Mouse (Mus musculus) kidney, postnatal 36 days (tissue): Measurements from ENCODE around the gene Mllt6.
A peak's percentile ranks its signal among the peaks of the same experiment; 100 is the strongest.
"Not testable (repeated sequence)": the region's sequence is repeated elsewhere in the genome, so short reads cannot be mapped to it uniquely, and the experiment has no call there.

Experiments
- DNase-seq, 2 experiments: peaks; one replicate each; pipeline ENCODE4 v3.0.0; 2021 to 2022; ENCODE audit warnings: mixed read lengths in 2 of 2

Gene Mllt6

DNA sequence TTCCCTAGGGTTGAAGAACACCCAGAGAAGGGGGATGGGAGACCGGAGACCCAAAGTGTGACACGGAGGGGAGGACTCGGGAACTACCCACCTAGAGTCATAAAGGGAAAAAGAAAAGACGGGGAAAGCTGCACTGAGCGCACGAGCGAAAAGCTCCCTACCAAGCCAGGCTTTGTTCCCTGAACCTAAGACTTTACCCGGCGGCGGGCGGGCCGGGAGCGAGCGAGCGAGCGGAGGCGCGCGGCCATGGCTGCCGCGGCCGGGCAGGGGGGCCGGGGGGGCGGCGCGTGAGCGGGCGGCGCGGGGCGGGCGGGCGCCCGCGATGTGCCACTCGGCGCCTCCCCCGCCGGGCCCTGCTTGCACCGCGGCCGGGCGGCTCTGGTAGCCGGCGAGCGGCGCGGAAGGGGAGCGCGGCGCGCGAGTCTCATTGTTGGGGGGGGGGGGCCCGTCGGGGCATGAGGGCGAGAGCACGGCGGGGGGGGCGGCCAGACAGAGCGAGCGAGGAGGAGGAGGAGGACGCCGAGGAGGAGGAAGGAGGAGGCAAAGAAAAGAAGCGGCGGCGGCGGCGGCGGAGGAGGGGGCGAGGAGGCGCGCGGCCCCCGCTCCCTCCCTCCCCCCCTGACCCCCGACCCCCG lies at the start of gene Mllt6:
Mllt6 (plus strand) TSS at position 522 of the 635 bp plus-strand sequence.
- peak; percentile 85 to 91 for DNase-seq

DNA sequence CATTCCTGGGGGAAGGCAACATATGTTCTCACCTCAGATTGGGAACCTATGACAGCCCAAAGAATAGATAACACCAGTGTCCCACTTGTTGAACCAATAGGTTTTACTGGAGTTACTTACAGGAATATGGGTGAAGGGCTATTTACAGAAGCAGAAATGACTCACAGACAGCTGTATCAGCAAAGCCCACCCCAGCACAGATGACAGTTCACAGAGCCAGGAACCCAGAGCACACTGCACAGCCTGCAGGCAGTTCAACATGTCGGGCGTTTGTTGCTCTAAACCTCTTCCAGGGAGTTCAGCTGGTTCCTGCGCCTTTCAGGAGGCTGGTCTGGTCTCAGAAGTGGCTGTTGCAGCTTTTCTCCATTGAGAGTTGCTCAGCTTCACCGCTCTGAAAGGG lies 47.9 kb upstream of the Mllt6 start:
- no peak for DNase-seq

DNA sequence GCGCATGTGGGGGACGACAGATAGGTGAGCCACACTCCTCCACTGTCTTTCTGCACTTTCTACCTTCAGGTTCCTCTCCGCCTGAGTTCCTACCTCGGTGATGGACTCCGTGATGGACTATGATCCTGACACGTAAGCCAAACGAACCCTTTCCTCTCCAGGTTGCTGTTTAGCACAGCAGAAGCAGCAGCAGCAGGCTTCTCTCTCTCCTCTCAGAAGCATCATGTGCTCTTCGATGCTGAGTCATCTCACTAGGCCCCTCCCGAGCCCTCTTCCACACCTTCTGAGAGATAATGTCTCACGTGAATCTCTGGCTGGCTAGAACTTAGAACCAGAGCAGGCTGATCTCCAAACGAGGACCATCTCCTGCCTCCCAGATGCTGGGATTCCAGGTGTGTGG lies 44.8 kb upstream of the Mllt6 start:
- DNase-seq: peak; percentile 66 to 76

DNA sequence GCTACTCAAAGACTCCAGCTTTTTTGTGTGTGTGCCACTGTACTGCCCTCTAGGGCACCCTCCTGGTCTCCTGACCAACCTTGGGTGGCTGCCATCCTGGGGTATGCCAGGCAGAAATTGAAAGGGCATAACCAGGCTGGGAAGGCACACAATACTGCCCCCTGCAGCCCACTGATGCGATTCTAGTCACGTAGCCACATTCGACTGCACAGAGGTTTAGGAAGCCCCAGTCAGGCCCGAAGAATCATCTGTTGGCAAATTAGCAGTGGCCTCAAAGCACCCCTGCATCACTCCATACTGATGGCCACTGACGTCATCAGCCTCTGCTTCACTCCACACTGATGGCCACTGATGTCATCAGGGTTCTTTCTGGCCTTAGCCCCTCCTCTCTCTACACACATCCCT lies 43.8 kb upstream of the Mllt6 start:
- peak; percentile 93 to 97 for DNase-seq

DNA sequence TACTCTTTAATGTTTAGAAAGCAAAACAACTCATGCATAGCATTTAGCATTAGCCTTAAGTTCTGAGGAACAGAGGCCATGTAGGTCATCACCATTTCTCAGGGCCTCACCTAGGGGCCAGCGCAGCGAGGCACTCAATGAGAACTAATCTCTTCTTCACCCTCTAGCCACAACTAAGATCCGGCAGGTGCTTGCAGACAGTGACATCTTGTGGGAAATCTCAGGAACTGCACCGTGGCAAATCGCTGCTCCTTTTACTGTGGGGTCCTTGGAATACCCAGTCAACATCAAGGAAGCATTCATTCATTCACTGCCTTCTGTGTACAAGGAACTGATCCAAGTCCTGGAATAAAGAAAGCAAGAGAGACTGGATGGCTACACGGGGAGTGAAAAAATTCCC lies 40.8 kb upstream of the Mllt6 start:
- DNase-seq: peak; percentile 56 to 72

DNA sequence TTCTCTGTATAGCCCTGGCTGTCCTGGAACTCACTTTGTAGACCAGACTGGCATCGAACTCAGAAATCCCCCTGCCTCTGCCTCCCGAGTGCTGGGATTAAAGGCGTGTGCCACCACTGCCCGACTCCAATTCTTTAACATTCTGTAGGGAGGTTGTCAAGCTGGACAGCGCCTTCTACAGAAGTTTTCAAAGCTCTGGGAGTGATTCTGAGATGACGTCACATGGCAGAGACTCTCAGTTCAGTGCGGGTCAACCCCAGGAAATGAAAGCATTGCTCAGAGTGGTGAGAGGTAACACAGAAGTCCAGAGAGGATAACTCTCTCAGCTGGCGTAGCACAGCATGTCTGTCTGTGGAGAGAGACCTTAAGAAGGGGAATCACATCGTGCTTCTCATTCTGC lies 40.0 kb upstream of the Mllt6 start:
- no peak for DNase-seq

DNA sequence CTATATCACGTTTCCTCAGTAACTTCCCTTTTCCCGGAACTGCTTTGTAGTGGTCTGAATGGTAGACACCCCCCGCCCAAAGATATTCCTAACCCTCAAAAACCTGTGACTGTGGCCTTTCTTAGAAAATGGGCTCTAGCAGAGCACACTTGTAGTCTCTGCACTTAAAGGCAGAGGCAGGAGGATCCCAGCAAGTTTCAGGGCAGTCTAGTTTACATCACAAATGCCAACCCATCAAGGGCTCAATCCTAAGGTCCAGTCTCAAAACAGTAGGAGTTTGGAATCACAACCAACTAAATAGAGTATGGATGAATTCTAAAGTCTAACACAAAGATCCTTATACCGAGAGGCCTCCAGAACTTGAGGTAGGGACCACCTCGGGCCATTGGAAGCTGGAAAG lies 37.7 kb upstream of the Mllt6 start:
- DNase-seq: no peak

DNA sequence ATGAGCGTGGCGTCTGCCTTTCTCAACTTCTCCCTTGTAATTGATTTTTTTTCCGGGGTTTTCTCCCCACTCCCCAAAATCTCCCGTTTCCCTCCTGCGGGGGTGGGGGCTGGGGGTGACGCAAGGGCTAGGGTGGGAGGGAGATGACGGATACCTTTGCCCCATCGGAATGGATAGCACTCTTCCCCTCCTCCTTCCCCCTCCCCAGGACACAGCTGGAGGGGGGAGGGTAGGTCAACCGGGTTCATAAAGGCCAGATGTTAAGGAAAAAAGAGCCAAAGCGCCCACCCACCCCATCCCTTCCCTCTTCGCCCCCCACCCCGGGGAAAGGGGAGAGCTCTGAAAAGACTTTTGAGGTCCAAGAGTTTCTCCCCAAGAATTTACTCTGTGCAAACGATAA lies 36.8 kb upstream of the Mllt6 start:
- no peak for DNase-seq

DNA sequence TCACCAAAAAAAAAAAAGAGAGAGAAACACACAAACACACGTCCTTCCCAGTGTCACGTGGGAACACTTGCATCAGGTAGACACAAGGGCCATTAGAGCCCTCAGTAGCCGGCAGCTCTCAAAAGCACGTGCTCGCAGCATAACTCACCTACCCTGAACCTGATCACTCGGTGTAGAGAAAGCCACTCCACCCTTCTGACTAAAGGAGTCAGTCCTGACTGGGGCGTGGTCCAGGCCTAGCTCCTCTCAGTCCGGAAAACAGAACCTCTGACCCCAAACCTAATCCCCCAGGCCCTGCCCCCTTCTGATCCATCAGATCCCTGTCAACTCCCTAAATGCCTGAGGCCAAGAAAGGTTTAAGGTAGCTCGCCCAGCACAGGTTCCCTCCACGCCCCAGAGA lies 36.4 kb upstream of the Mllt6 start:
- DNase-seq: peak in 1 of 2 experiments; percentile 12

DNA sequence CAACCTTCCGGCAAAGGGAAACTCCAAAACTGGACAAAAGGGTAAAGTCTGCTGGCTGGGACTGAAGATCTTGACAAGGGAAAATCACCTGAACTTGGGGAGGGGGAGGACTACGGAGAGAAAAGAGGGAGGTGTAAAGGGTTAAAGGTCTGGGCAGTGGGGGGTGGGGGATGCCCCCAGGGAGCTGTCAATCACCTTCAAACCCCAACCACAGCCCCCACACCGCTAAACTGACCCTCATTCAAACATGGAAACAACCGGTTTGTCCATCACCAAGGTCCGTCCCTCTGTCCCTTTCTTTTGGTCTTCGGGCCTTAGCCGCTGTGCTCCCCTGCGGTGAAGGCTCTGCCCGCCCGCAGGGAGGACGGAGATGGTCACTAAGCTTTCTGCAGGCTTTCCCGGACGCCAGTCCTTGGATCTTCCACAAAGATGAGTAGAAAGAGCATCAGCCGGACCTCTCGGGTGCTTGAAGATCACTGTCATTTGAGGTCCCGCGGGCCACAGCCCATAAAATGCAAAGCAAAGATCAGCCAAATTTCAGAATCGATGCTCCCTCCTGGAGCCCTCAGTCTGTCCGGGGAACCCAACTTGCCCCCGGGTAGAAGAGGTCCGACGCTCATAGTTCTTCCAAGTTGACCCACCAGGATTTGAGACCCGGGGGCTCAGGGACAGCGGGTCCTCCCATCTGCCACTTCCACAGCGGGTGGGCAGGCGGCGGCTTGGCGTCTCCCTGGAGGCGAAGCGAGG lies 35.5 kb upstream of the Mllt6 start:
- no peak for DNase-seq

DNA sequence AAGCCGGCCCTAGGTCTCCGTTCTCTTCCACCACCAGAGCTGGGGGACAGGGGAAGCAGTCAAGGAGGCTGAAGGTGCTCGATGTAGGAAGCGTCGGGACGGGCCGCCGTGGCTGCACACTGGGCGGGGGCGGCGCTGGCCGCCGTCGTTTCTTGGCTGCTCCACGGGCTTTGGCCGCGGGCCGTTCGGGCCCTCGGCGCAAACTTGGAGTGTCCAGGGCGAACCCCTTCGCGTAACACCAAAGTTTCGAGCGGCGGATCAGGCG lies 35.0 kb upstream of the Mllt6 start:
- DNase-seq: no peak

DNA sequence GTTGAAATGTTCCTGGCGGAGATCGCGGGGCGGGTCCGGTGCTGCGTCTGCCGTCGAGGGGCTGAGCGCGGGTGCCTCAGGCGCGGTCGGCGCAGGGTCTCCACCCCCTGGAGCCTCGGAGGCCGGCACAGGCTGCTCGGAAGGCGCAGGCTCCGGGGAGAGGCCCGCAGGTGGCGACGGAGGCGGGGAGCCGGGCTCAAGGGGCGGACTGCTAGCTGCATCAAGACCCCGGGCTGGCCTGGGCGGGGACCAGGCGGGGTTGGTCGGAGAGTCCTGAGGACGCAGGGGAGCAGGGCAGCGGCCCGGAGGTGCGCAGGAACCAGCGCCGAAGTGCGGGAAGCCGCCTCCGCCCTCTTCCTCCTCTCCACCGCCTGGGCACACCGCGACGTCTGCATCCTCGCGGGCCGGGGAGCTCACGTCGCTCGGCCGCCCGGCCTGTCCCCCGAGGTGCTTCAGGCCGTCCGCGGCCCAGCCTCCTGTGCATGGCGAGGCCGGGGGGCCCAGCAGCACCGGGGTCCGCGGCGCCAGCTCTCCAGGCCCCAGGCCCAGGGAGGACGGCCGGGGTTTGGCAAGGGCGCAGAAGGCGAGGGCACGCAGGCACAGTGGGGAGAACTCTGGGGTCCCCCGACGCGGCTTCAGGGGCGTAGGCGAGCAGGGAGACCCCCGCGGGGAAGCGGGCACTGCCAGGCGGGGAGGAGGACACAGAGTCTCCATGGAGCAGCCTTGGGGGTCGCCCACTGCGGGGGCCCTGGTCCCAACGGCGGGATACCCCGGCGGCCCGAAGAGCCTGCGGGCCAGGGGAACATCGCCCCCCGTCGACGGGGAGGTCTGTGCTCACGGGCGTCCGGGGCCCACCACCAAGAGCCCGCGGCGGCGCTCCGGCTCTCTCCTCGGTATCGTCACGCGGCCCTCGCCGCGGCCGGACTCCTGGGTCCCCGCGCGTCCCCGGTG lies 34.4 kb upstream of the Mllt6 start:
- peak in 1 of 2 experiments; percentile 37 for DNase-seq

DNA sequence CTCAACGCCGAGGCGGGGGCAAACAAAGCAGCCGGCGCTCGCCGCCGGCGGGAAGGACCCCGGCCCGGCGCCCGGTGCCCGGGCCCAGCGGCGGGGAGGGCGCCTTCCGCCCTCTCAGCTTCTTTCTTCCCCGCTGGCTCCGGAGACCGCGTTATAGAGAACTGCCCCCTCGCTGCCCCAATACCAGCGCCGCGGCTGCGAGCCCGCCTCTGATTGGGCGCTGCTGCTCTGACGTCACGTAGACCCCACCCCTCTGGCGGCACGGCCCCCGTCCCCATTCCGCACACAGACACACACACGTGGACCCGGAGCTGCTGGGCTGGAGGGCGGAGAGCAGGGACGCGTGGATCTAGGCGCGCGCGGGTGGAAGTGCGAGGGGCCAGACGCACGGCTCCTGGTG lies 33.6 kb upstream of the Mllt6 start, which contains the start of gene Epop:
Epop (minus strand) TSS at position 127 of the 400 bp plus-strand sequence.
- DNase-seq: peak; percentile 87 to 91

DNA sequence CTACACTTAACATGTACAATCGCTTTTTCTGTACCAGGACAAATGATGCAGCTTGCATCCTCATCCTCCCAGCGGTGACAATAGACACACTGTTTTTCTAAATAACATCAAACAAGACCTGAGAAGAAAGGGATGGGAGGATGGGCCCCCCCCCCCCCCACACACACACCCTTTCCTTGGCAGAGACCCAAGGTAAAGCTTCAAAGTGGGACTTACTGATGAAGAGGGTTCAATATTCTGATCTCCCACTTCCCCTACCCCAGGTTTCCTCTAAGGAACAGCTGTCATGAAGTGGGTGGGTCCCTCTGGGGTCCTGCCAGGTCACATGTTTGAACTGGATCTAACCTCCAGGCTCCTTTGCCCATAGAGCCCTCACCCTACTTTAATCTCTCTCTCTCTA lies 32.2 kb upstream of the Mllt6 start:
- DNase-seq: no peak

DNA sequence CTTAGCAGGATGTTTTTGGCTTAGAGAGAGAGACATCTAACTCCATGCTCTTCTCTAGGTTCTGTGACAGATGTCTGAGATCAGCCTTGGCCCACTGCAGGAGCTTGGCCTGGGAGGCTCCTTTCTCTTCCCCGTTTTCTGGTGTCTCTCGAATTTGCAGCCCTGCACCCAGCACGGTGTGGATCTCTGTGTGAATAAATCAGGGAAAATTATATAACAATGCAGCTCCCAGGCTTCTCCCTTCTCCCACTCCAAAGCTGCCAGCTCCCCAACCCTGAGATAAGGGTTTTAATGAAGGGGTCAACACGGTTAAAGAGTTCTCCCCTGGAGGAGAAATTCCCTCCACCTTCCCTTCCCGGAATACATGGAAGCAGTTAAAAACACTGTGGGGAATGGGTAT lies 31.7 kb upstream of the Mllt6 start:
- no peak for DNase-seq

DNA sequence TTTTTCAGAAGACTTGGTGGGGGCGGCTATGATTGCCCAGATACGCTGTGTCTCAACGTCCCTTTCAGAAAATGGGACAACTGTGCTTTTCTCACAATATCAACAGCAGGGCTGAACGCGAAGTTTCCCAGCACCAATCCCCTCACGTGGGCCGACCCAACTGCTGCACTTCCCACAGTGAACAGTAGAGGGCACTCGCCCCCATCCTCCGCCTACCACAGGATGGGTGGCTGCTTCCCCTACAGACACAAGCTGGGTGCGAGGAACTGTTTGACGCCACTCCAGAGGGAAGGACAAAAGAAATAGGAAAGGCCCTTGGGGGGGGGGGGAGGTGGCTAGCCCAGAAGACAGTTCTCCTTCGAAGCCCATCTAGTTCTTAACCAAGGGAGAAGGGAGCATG lies 31.3 kb upstream of the Mllt6 start:
- peak; percentile 73 to 86 for DNase-seq

DNA sequence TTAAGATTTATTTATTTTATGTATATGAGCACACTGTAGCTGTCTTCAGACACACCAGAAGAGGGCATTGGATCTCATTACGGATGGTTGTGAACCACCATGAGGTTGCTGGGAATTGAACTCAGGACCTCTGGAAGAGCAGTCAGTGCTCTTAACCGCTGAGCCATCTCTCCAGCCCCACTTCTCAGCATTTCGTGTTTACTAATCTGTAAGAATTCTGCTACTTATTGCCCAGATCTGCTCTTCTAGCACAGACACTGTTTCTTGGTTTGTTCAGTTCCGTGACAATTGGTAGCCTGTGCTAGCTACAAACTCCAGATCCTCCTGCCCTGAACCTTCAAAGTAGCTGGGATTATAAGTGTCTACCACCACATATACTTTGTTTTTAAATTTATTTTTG lies 30.8 kb upstream of the Mllt6 start:
- not testable (repeated sequence) for DNase-seq

DNA sequence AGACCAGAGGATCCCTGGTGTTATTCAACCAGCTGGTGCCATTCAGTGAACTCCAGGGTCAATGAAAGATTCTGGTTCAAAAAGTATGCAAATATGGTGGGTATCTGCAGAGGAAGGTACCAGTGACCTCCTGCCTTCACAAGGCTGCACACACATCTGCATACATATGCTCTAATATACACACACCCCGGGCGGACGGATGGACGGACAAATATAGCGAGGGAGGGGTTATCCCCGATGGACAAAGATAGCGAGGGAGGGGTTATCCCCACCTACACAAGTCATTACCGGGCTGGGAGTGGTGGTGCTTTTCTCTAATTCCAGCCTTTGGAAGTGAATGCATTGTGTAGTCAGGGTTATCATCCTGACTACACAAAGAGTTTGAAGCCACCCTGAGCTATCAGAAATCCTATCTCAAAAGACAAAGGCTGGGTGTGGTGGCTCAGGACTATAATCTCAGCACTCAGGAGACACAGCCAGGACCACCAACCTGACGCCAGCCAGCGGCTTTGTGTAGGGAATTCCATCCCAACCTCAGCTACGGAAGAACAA lies 27.7 kb upstream of the Mllt6 start:
- DNase-seq: no peak

DNA sequence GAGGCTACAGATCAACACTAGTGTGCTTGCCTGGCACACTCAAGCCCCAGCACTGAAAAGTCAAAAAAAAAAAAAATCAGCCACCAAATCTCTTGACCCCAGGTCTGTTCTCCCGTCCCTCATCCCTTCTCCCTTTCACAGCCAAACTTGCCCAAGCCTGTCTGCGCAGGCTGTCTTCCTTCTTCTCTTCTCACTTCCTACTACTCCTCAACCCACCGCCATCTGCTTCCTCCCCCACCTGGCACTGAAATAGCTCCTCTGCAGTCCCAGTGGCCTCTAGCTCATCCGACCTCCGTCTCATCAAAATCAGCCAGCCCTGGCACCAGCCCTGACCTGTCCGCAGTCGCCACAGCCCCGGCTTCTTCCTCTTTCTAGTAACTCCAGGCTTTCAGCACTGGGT lies 21.5 kb upstream of the Mllt6 start:
- no peak for DNase-seq

DNA sequence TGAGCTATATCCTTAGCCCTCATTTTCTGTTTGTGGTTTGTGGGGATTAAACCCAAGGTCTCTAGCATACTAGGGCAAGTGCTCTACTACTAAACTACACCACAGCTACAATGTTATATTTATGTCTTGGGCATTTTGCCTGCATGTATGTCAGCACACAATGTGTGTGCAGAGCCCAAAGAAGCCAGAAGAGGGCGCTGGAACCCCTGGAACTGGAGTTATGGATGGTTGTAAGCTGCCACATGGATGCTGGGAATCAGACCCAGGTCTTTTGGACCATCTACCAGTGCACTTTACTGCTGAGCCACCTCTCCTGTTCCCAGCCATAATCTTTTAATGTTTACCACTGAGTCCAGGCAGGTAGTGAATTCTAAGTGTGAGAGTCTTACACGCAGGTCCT lies 20.5 kb upstream of the Mllt6 start:
- no peak for DNase-seq

DNA sequence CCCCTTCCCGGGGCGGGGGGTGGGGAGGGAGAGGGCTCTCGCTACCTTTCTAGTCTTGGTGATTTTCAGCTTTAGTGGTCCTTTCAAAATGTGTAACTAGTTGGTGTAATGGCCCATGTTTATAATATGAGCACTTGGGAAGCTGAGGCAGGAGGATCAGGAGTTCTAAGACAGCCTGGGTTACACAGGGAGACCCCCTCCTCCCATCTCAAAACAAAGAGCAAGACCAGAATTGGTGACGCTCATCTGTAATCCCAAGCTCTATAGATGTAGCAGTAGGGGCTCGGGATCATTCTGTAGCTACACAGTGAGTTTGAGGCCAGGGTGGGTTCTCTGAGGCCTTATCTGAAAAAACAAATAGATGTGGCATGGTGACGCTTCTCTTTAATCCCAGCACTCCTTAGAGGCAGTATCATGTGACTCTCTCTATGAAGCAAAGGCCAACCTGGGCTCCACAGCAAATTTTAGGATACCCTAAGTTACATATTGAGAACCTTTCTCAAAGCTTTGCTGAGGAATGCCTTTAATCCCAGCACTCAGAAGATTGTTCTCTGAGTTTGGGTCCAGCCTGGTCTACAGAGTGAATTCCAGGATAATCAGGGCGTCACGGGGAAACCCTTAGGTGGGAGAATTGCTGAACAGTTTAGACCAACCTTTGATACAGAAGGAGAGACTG lies 19.7 kb upstream of the Mllt6 start:
- no peak for DNase-seq

DNA sequence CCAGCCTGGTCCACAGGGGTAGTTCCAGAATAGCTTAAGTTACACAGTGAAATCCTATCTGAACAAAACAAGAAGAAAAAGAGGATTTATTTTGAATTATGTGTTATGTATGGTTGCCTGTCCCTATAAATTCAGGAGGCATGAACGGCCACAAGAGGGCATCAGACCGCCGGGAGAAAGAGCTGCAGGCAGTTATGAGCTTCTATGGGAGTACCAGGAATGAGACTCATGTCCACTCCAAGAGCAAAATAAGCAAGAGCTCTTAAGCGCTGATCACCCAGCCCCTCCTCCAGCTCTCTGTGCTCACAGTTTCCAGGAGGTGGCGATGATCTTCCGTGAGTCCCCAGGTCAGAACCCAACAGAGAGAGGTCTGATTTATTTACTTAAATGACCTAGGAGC lies 18.4 kb upstream of the Mllt6 start:
- peak; percentile 73 to 92 for DNase-seq

DNA sequence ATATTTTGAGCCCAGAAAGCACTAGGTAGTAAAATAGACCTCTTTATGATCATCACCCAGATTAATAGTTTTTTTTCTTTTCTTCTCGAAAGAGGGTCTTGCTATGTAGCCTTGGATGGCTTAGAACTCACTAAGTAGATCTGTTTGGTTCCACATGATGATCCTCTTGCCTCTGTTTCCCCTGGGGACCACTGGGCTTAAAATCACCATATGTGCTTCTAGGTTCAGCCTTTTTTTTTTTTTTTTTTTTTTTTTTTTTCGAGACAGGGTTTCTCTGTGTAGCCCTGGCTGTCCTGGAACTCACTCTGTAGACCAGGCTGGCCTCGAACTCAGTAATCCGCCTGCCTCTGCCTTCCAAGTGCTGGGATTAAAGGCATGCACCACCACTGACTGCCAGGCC lies 14.7 kb upstream of the Mllt6 start:
- not testable (repeated sequence) for DNase-seq
